Mouse (Mus musculus): ENCODE data around the gene Setx. TPM values are rescaled to one million over a fixed set of nuclear protein-coding genes. Genes with fewer than 3 reads are reported as not detected.

The Setx gene
- total and polyA plus RNA-seq, 2 experiments from 2014 or later = 5.6 to 32.7 TPM

- DNase-seq (ENCODE audit: low spot score) (no peak), ATAC-seq (ENCODE audit: insufficient read depth, low read depth) (no peak)
- Histone ChIP-seq H3K27ac (ENCODE audit: low read depth) (no peak overlapping the region), H3K36me3 (replicated peaks; ENCODE audit: control insufficient read depth, insufficient read depth, low read length) (no peaks in the 10 kb centered on the region), H3K9me3 (replicated peaks; ENCODE audit: control insufficient read depth, low read length) (no peaks in the 10 kb centered on the region), H3K4me3 (ENCODE audit: low read depth, low read length) (no peak overlapping the region), H3K27me3 (ENCODE audit: control insufficient read depth, insufficient read depth, low read length) (0 out of 2 replicates have a peak, but pooled peaks cover 5% of the 10 kb centered on the region), H3K9ac (replicated peaks; ENCODE audit: low read depth, low read length) (no peak overlapping the region), H3K4me1 (ENCODE audit: control insufficient read depth, insufficient read depth) (no peaks in the 10 kb centered on the region), H3K4me2 (ENCODE audit: low read depth, low read length) (no peak overlapping the region)
- TF ChIP-seq CTCF (IDR thresholded peaks at IDR 0.05; ENCODE audit: low read depth) = no peak
- TF ChIP-seq EP300 (IDR thresholded peaks at IDR 0.05; ENCODE audit: low read depth) = no peak
- WGBS = 49% methylated on average over 7 of the region's 7 CpGs
Measured at GRCm38 (mm10) chr2:29223591-29224262, 99.7 kb downstream of the Setx start.

- H3K4me3 ChIP-seq (ENCODE audit: low read depth, low read length) = no peak overlapping the region
- H3K4me1 ChIP-seq (ENCODE audit: control insufficient read depth, insufficient read depth) = no peaks in the 10 kb centered on the region
- H3K4me2 ChIP-seq (ENCODE audit: low read depth, low read length) = no peak overlapping the region
- TF ChIP-seq EP300 (IDR thresholded peaks at IDR 0.05; ENCODE audit: low read depth) (no peak), CTCF (IDR thresholded peaks at IDR 0.05; ENCODE audit: low read depth) (no peak)
- H3K27me3 ChIP-seq (ENCODE audit: control insufficient read depth, insufficient read depth, low read length) = 0 out of 2 replicates have a peak, but pooled peaks cover 5% of the 10 kb centered on the region
- WGBS = 71% methylated on average over 4 of the region's 4 CpGs
- ATAC-seq (ENCODE audit: insufficient read depth, low read depth) (no peak), DNase-seq (ENCODE audit: low spot score) (no peak)
- no peak overlapping the region for H3K9ac ChIP-seq (replicated peaks; ENCODE audit: low read depth, low read length)
- H3K9me3 ChIP-seq (replicated peaks; ENCODE audit: control insufficient read depth, low read length) = no peaks in the 10 kb centered on the region
- no peaks in the 10 kb centered on the region for H3K36me3 ChIP-seq (replicated peaks; ENCODE audit: control insufficient read depth, insufficient read depth, low read length)
- no peak overlapping the region for H3K27ac ChIP-seq (ENCODE audit: low read depth)
Measured at GRCm38 (mm10) chr2:29226671-29227070, 102.7 kb downstream of the Setx start.

GRCm38 (mm10) chr2:29230191-29230835 lies 106.3 kb downstream of the Setx start:
- no peak overlapping the region for H3K4me2 ChIP-seq (ENCODE audit: low read depth, low read length)
- 0 out of 2 replicates have a peak, but pooled peaks cover 5% of the 10 kb centered on the region for H3K27me3 ChIP-seq (ENCODE audit: control insufficient read depth, insufficient read depth, low read length)
- H3K4me3 ChIP-seq (ENCODE audit: low read depth, low read length) = no peak overlapping the region
- WGBS = 61% methylated on average over 9 of the region's 9 CpGs
- no peak for DNase-seq (ENCODE audit: low spot score)
- no peaks in the 10 kb centered on the region for H3K9me3 ChIP-seq (replicated peaks; ENCODE audit: control insufficient read depth, low read length)
- ATAC-seq (ENCODE audit: insufficient read depth, low read depth) = no peak
- no peak overlapping the region for H3K9ac ChIP-seq (replicated peaks; ENCODE audit: low read depth, low read length)
- H3K27ac ChIP-seq (ENCODE audit: low read depth) = no peak overlapping the region
- no peaks in the 10 kb centered on the region for H3K4me1 ChIP-seq (ENCODE audit: control insufficient read depth, insufficient read depth)
- H3K36me3 ChIP-seq (replicated peaks; ENCODE audit: control insufficient read depth, insufficient read depth, low read length) = no peaks in the 10 kb centered on the region
- TF ChIP-seq EP300 (IDR thresholded peaks at IDR 0.05; ENCODE audit: low read depth) = no peak
- no peak for TF ChIP-seq CTCF (IDR thresholded peaks at IDR 0.05; ENCODE audit: low read depth)

Other genes with a start within 250 kb of the Setx start
- not detected in 2 replicates for gene Barhl1, start 207.5 kb upstream of the Setx start, total RNA-seq (2014; rRNA removed; ENCODE audit: low replicate concordance)
- gene Barhl1, start 207.5 kb upstream of the Setx start, polyA plus RNA-seq (2015; fragmentation: Nextera tagmentation; extraction: Ambion mirVana) = not detected in 2 replicates
- gene Cfap77, start 69.1 kb upstream of the Setx start, total RNA-seq (2014; rRNA removed; ENCODE audit: low replicate concordance) = not detected in 2 replicates
- 0.11 and 0.18 TPM in 2 replicates for gene Cfap77, start 69.1 kb upstream of the Setx start, polyA plus RNA-seq (2015; fragmentation: Nextera tagmentation; extraction: Ambion mirVana)
- 1.6 and 2.8 TPM in 2 replicates for gene Ttf1, start 63.9 kb upstream of the Setx start, total RNA-seq (2014; rRNA removed; ENCODE audit: low replicate concordance)
- 3.3 and 3.7 TPM in 2 replicates for gene Ttf1, start 63.9 kb upstream of the Setx start, polyA plus RNA-seq (2015; fragmentation: Nextera tagmentation; extraction: Ambion mirVana)
- 0.73 TPM in 1 of 2 replicates, not detected in the other for gene Ntng2, start 128.8 kb downstream of the Setx start, total RNA-seq (2014; rRNA removed; ENCODE audit: low replicate concordance)
- 0.12 and 0.29 TPM in 2 replicates for gene Ntng2, start 128.8 kb downstream of the Setx start, polyA plus RNA-seq (2015; fragmentation: Nextera tagmentation; extraction: Ambion mirVana)
- gene Med27, start 222.6 kb downstream of the Setx start, total RNA-seq (2014; rRNA removed; ENCODE audit: low replicate concordance) = 40.9 and 52.6 TPM in 2 replicates
- gene Med27, start 222.6 kb downstream of the Setx start, polyA plus RNA-seq (2015; fragmentation: Nextera tagmentation; extraction: Ambion mirVana) = 25.8 and 26.6 TPM in 2 replicates

All from heart, postnatal 0 days (tissue).